Mouse (Mus musculus) liver, postnatal 0 days (tissue): ENCODE measurements around the gene Zswim4.

ENCODE experiments used
- CTCF ChIP-seq: sonication (generic); IDR thresholded peaks from 2 replicates; pipeline ENCODE4 v1.5.1; 2016; ENCODE audit warnings: antibody characterized with exemption, low read depth
- EP300 ChIP-seq: IDR thresholded peaks from 2 replicates; pipeline ENCODE4 v1.6.1; 2016; ENCODE audit warnings: antibody characterized with exemption, low read depth, mild to moderate bottlenecking

DNA sequence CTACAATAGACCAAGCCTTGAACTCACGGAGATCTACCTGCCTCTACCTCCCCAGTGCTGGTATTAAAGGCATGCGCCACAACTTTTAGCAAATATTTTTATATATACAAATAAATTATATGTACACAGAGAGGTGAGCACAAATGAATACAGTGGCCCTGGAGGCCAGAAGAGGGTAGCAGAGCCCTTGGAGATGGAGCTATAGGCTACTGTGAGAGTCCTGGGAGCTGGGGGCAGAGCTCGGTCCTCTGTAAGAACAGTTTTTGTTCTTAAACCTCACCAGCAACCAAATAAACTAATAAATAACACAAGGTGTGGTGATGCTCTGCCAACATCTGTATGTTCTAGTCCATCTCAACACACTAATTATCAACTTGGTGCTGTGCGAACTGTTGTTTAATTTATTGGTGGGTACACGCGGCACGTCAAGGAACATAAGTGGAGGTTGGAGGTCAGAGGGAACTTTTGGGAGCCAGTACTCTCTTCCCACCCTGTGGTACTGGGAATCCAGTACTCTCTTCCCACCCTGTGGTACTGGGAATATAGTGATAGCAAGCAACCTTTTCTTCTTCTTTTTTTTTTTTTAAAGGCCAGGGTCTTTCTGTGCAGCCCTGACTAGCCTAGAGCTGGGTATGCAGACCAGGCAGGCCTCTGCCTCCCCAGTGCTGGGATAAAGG is 46.5 kb downstream of the Zswim4 start:
- TF ChIP-seq CTCF (no peak), EP300 (no peak)
